Mouse (Mus musculus) kidney, adult 2 months (tissue): ENCODE measurements at regions not wholly inside any gene's neighbourhood (a gene's known extent, or its start where the extent isn't known, plus 50 kb on each side); places are given as distances from the start of the nearest gene placed in this dataset.

Experiments used
- CTCF ChIP-seq: fragments of 200-500 bp; conservative IDR thresholded peaks from 2 replicates; pipeline ENCODE4 v1.5.1; 2011; ENCODE audit warnings: low read depth, mild to moderate bottlenecking, control low read depth, low read length, moderate library complexity, mixed read lengths; ENCODE audit not compliant: insufficient read depth, insufficient read length
- POLR2A ChIP-seq: fragments of 200-500 bp; IDR thresholded peaks from one replicate; pipeline ENCODE4 v1.6.1; 2011; ENCODE audit warnings: low read depth, low read length, control low read depth

DNA sequence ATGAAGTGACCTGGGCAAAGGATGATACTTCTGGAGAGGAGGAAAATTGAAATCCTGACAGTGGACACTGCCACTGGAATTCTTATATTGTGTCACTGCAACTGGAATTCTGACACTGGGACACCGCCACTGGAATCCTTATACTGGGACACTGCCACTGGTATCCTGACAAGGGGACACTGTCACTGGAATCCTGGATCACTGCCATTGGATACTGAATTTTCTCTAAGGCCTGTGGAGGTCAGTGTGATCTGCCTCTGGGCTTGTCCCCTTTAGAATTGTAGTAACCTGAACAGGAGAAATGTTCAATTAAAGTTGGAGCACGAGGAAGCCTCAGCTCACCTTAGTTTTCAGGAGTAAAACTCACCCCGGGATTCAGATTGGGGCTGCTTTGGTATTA lies 205.0 kb downstream of the Gm5447 start:
- TF ChIP-seq CTCF (no peak), POLR2A (no peak)
